Mouse (Mus musculus) spleen, adult 12 weeks (tissue): ENCODE data around the gene Hephl1.

Source experiments
- DNase-seq: peaks from one replicate; pipeline ENCODE4 v3.0.0; 2022; ENCODE audit warnings: low spot score

The Hephl1 gene

GRCm38 (mm10) chr9:15060026-15060425 lies 51.9 kb downstream of the Hephl1 start:
- no peak for DNase-seq

DNA sequence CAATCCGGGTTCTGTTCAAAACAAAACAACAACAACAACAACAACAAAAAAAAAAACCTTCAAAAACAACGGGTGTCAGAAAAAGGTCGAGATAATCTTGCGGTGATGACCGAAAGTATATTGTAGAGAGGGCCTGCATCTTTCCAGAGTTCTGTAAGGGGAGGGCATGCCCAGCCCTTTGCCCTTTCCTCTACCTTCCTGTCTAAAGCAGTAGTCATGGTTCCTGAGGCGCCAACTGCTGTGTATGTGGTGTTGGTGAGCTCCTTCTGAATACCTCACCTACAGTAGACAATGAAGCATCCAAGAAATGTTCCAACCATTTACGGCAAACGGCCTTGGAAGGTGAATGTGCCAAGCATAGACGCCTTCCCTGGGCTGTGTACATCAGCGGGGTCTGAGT lies 66.2 kb downstream of the Hephl1 start:
- DNase-seq: no peak

DNA sequence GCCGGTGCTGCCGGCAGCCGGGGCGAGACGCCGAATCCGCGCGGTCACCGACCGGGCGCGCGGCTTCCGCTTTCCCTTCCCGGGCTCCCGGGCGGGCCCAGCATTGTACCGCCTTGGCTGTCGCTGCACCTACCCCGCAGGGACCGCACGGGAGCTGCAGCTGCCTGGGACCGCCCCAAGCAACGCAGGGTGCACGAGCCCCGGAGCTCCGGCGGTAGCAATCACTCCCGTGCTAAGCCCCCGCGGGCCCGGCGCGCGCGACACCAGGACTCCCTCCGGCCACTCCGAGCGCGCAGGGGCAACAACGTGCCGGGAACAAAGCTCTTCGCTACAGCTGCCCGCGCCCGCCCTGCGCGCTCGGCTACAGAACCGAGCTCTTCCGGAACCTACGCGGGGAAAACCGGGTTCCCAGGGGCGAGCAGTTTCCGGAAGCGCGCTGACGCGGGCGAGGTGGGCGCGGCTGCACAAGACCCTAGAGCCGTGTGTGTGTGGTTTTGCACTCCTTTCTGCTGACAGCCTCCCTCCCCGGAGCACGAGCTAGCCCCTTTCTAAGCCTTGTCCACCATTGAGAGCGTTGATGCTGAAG lies 66.7 kb downstream of the Hephl1 start, which contains the start of gene Panx1:
Gene Panx1, minus strand, starts transcription at position 395 of the 586 bp plus-strand sequence.
- peak; percentile 57 for DNase-seq

DNA sequence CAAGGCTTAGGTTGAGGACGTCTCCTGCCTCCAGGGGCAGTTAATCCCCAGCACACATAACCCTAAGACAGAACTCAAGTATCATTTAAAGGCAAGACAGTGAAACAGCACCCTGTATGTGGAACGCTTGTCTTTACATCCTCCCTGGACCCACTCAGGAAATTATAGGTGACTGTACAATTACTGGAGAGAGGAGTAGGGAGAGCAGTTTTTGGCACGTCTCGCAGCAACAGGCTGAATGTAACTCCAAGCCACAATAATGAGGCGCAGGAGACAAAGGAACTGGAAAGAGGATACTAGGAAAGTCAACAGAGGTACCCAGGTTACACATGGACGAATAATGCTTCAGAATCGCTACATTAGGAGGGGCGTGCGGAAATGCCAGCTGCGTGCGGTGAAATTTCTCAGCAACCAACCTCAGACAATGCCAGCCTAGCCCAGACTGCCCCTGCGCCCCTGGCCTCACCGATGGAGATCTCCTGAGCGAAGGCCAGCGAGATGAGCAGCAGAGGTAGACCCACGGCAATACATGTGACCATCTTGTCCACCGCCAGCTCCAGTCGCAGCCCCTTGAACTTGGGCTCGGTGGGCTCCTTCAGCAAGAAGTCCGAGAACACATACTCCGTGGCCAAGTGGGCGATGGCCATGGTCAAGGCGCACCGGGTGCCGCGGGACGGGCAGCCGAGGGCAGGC lies 67.4 kb downstream of the Hephl1 start:
- DNase-seq: no peak

DNA sequence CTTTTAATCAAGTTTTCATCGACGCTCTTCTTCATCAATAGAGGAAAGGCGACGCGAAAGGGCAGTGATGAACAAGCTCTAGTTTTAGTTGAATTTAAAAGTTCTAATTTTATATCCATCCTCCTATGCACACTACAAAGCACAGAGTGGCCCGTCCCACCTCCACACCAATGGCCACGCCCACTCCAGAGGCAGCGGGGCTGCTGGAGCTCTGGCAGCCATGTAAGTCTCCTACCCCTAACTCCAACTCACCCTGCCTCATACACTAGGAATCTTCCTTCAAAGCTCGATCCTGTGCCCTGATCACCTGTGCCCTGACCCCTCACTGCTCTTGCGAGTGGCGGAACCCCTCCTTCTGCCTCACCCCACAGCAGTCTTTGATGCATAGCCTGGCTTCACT lies 70.4 kb downstream of the Hephl1 start:
- DNase-seq: no peak

DNA sequence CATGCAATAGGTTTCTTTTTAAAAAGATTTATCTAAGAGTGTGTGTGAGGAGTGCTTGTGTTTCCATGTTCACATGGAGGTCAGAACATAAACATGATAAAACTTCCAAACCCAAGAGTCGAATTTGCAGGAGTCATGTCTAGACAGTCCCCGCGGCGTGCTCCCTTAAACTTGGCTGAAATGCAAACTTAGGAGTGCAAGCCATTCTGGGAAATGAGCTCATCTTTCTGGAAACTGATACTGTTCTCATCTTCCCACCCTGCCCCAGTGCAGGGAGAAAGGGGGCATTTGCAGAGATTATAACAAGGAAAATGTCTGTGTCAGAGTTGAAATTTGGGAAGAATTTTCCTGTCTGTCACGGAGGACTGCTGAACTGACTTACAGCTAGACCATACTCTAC lies 72.1 kb downstream of the Hephl1 start:
- DNase-seq: no peak

- DNase-seq: no peak
Observed at GRCm38 (mm10) chr9:15037704-15038103, 74.2 kb downstream of the Hephl1 start.

DNA sequence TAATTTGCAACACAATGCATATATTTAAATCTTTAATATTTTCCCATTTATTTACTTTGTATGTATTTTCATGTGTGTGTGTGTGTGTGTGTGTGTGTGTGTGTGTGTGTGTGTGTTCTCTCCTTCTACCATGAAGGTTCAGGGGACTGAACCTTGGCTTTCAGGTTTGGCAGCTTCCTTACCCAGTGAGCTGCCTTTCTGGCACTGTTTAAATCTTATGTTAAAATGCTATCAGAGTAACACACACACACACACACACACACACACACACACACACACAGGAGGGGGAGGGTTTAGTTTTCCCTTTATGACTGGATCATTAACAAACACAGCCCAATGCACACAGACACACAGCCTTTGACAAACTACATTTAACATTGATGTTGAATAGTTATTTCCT lies 74.7 kb downstream of the Hephl1 start:
- no peak for DNase-seq

- DNase-seq: no peak
Observed at GRCm38 (mm10) chr9:15036807-15037206, 75.1 kb downstream of the Hephl1 start.

DNA sequence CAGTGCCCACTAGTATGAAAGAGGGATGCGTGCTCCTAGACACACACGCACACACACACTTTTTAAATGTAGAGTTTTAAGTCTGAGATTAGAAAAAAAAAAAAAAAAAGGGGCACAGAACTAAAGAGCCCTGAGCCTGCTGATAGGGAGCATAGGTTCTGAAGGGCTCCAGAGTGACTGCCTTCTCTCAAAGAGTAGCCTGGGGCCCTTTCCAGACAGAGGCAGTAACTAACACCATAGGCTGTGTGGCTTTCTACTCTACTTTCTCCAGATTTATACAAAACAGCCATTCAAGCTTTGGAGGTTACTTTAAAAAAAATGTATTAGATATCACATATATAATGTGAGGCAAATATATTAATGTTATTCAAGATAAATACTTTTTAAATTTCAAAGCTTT lies 75.5 kb downstream of the Hephl1 start:
- DNase-seq: no peak

GRCm38 (mm10) chr9:15035979-15036378 lies 75.9 kb downstream of the Hephl1 start:
- DNase-seq: no peak

GRCm38 (mm10) chr9:15034546-15035273 lies 77.2 kb downstream of the Hephl1 start:
- DNase-seq: no peak

DNA sequence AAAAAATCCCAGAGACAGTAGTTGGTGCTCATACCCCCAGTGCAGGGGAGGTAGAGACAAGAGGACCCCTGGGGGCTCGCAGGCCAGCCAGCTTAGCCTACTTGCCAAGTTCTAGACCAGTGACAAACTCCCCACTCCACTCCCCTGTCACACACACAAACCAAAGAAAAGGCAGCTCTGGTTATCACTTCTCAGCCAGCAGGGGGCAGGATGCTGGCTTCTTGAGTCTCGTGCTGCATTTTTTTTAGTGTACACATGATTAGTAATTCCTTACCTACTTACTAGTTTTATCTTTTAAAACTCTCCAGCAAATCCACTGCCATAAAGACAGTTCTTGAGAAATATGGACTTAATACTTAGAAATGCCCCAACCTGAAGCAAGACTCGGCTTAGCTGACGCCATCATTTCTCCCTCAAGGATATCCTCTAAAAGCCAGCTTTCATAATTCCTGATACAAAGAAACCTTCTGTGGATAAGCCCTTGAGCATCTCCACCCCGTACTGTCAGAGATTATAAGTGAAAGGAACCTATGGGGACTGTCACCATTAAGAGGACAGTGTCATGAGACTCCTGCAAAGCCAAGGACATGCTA lies 78.2 kb downstream of the Hephl1 start:
- no peak for DNase-seq

- DNase-seq: no peak
Observed at GRCm38 (mm10) chr9:15032797-15033196, 79.1 kb downstream of the Hephl1 start.

- no peak for DNase-seq
Observed at GRCm38 (mm10) chr9:15030771-15031170, 81.1 kb downstream of the Hephl1 start.

DNA sequence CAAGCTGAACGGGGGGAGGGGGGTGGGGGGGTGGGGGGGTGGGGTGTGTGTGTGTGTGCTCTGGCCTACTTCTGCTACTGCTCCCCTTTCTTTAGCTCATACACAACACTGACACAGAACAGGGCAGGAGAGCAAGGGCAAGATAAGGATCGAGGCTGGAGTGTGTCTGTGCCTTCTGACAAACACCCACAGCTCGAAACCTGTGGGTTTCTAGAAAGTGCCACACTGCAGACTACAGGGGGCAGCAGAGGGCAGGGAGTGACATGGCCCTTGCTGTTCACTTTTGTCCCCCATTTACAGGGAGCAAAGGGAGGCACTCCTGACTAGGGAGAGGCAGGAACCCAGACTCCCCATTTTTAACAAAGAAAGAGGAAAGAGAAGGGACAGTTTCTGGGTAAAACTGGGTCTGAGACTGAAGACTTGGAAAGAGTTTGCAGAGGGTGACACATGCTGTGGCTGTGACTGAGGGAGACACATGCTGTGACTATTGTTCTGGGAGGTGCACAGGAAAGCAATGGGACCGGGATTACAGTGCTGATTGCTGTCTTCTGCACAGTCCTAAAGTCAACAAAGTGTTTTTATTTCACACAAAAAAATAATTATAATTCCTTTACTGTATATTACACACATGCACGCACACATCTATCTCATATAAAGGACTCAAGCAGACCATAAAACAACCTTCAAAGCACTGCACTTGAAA lies 82.7 kb downstream of the Hephl1 start:
- DNase-seq: no peak

GRCm38 (mm10) chr9:15027725-15028124 lies 84.2 kb downstream of the Hephl1 start:
- DNase-seq: no peak

GRCm38 (mm10) chr9:15023049-15023448 lies 88.9 kb downstream of the Hephl1 start:
- DNase-seq: no peak

GRCm38 (mm10) chr9:15021156-15021555 lies 90.8 kb downstream of the Hephl1 start:
- no peak for DNase-seq

DNA sequence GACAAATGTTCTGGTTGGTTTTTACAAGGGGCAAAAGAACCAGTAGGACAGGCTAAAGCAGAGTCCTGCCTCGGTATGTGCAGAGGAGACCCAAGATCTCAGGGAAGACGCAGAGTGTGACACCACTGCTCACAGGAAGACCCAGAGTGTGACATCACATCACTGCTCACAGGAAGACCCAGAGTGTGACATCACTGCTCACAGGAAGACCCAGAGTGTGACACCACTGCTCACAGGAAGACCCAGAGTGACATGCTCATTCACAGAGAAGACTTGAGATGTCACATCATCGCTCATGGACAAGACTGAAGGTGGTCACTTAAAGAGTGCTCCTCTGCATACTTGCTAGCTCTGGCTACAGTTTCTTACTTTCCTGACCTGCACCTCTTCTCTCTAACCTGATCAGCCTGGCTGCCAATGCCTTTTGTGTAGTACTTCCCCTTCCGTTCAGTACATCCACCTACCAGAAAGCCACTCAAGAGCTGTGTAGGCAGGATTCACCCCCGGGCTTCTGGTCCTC lies 91.3 kb downstream of the Hephl1 start:
- no peak for DNase-seq

DNA sequence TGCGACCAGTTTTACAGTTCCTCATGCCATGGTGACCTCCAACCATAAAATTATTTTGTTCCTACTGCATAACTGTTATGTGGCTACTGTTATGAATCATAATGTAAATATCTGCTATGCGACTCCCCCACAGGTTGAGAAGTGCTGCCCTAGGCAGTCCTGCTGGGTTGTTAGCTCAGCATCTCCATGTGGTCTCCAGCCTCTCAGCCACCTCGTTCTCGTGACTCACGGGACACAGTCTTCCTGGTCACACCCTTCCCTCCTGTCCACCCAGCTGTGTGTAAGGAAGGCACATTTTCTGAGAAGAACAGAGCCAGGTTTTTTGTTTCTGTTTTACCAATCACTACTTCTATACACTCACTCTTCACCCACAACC lies 93.2 kb downstream of the Hephl1 start:
- DNase-seq: no peak
